Mouse (Mus musculus): ENCODE measurements around the gene Ccdc144b. TPM values are rescaled to one million over a fixed set of nuclear protein-coding genes. Genes with fewer than 3 reads are reported as not detected.

Ccdc144b gene
- polyA plus RNA-seq (2014; fragmentation: Nextera tagmentation; extraction: Ambion mirVana), result not detected in 2 replicates

- no peaks in the 10 kb centered on the region for H3K27me3 ChIP-seq (ENCODE audit: control insufficient read depth, insufficient read depth, low read length)
- no peak within 1 kb of the TSS for H3K27ac ChIP-seq (ENCODE audit: low read depth, low read length)
- no peak for DNase-seq (ENCODE audit: low spot score)
- no peak within 1 kb of the TSS for H3K4me3 ChIP-seq (ENCODE audit: low read depth, low read length)
- 90% methylated on average over 6 of the region's 6 CpGs for WGBS
- no peak for ATAC-seq (ENCODE audit: low FRiP score)
- no peaks in the 10 kb centered on the region for H3K4me1 ChIP-seq (replicated peaks; ENCODE audit: control insufficient read depth, insufficient read depth, low read length)
- no peaks in the 10 kb centered on the region for H3K36me3 ChIP-seq (ENCODE audit: control insufficient read depth, insufficient read depth, low read length)
- no peak within 1 kb of the TSS for H3K9ac ChIP-seq (ENCODE audit: low read depth, low read length)
- H3K9me3 ChIP-seq (ENCODE audit: control insufficient read depth, low read length), result no peaks in the 10 kb centered on the region
- no peak within 1 kb of the TSS for H3K4me2 ChIP-seq (replicated peaks; ENCODE audit: low read depth, low read length)
Observed at GRCm38 (mm10) chr3:36053447-36053846, at the start of gene Ccdc144b. TSS of gene Ccdc144b (minus strand) at chr3:36053547.

GRCm38 (mm10) chr3:36095371-36095770 is 42.0 kb upstream of the Ccdc144b start:
- ATAC-seq (ENCODE audit: low FRiP score) (no peak), DNase-seq (ENCODE audit: low spot score) (no peak)
- Histone ChIP-seq H3K4me2 (replicated peaks; ENCODE audit: low read depth, low read length) (no peak overlapping the region), H3K36me3 (ENCODE audit: control insufficient read depth, insufficient read depth, low read length) (0 out of 2 replicates have a peak, but pooled peaks cover 4% of the 10 kb centered on the region), H3K27me3 (ENCODE audit: control insufficient read depth, insufficient read depth, low read length) (no peaks in the 10 kb centered on the region), H3K27ac (ENCODE audit: low read depth, low read length) (no peak overlapping the region), H3K9me3 (ENCODE audit: control insufficient read depth, low read length) (no peaks in the 10 kb centered on the region), H3K4me1 (replicated peaks; ENCODE audit: control insufficient read depth, insufficient read depth, low read length) (no peaks in the 10 kb centered on the region), H3K9ac (ENCODE audit: low read depth, low read length) (no peak overlapping the region), H3K4me3 (ENCODE audit: low read depth, low read length) (no peak overlapping the region)
- 91% methylated on average over 2 of the region's 2 CpGs for WGBS

DNA sequence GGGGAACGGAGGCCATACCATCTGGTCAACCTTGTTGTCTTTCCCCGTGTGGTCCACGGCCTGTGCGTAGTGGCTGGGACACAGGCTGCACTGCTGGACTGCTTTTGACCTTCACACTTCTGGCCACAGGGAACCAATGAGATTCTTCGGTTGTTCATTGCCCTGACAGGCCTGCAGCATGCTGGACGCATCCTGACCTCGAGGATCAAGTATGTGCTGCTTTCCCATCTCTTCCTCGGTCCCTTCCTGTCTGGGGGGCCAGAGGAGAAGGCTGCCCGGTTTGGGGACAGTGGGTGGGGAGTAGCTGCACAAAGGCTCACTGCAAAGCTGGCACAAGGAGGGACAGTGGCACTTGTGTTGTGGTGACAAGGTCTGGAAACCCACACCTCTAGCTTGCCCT is 34.2 kb upstream of the Ccdc144b start:
- DNase-seq (ENCODE audit: low spot score) (no peak), ATAC-seq (ENCODE audit: low FRiP score) (no peak)
- no peak overlapping the region for H3K9ac ChIP-seq (ENCODE audit: low read depth, low read length)
- WGBS, result 90% methylated on average over 9 of the region's 9 CpGs
- no peak overlapping the region for H3K27ac ChIP-seq (ENCODE audit: low read depth, low read length)
- no peaks in the 10 kb centered on the region for H3K4me1 ChIP-seq (replicated peaks; ENCODE audit: control insufficient read depth, insufficient read depth, low read length)
- H3K4me3 ChIP-seq (ENCODE audit: low read depth, low read length), result no peak overlapping the region
- no peaks in the 10 kb centered on the region for H3K27me3 ChIP-seq (ENCODE audit: control insufficient read depth, insufficient read depth, low read length)
- no peak overlapping the region for H3K4me2 ChIP-seq (replicated peaks; ENCODE audit: low read depth, low read length)
- 0 out of 2 replicates have a peak, but pooled peaks cover 14% of the 10 kb centered on the region for H3K36me3 ChIP-seq (ENCODE audit: control insufficient read depth, insufficient read depth, low read length)
- no peaks in the 10 kb centered on the region for H3K9me3 ChIP-seq (ENCODE audit: control insufficient read depth, low read length)

GRCm38 (mm10) chr3:36085394-36085793 is 32.0 kb upstream of the Ccdc144b start:
- no peak for DNase-seq (ENCODE audit: low spot score)
- Histone ChIP-seq H3K9me3 (ENCODE audit: control insufficient read depth, low read length) (no peaks in the 10 kb centered on the region), H3K4me1 (replicated peaks; ENCODE audit: control insufficient read depth, insufficient read depth, low read length) (no peaks in the 10 kb centered on the region), H3K27me3 (ENCODE audit: control insufficient read depth, insufficient read depth, low read length) (no peaks in the 10 kb centered on the region), H3K36me3 (ENCODE audit: control insufficient read depth, insufficient read depth, low read length) (peaks cover 13% of the 10 kb centered on the region; the same call in 1 of the 2 replicates), H3K9ac (ENCODE audit: low read depth, low read length) (no peak overlapping the region), H3K4me3 (ENCODE audit: low read depth, low read length) (no peak overlapping the region), H3K27ac (ENCODE audit: low read depth, low read length) (no peak overlapping the region), H3K4me2 (replicated peaks; ENCODE audit: low read depth, low read length) (no peak overlapping the region)
- no peak for ATAC-seq (ENCODE audit: low FRiP score)
- WGBS, result 91% methylated on average over 5 of the region's 5 CpGs

- WGBS, result 95% methylated on average over 7 of the region's 7 CpGs
Observed at GRCm38 (mm10) chr3:36083381-36083780, 30.0 kb upstream of the Ccdc144b start.

GRCm38 (mm10) chr3:36082843-36083242 is 29.5 kb upstream of the Ccdc144b start:
- no peaks in the 10 kb centered on the region for H3K27me3 ChIP-seq (ENCODE audit: control insufficient read depth, insufficient read depth, low read length)
- DNase-seq (ENCODE audit: low spot score) (no peak), ATAC-seq (ENCODE audit: low FRiP score) (no peak)
- H3K4me3 ChIP-seq (ENCODE audit: low read depth, low read length), result no peak overlapping the region
- H3K4me2 ChIP-seq (replicated peaks; ENCODE audit: low read depth, low read length), result no peak overlapping the region
- 95% methylated on average over 4 of the region's 4 CpGs for WGBS
- no peak overlapping the region for H3K27ac ChIP-seq (ENCODE audit: low read depth, low read length)
- H3K4me1 ChIP-seq (replicated peaks; ENCODE audit: control insufficient read depth, insufficient read depth, low read length), result no peaks in the 10 kb centered on the region
- H3K36me3 ChIP-seq (ENCODE audit: control insufficient read depth, insufficient read depth, low read length), result peaks cover 13% of the 10 kb centered on the region; the same call in 1 of the 2 replicates
- no peak overlapping the region for H3K9ac ChIP-seq (ENCODE audit: low read depth, low read length)
- no peaks in the 10 kb centered on the region for H3K9me3 ChIP-seq (ENCODE audit: control insufficient read depth, low read length)

More at GRCm38 (mm10) chr3:36083381-36083780, 30.0 kb upstream of the Ccdc144b start:
- peaks cover 12% of the 10 kb centered on the region; the same call in 1 of the 2 replicates for H3K36me3 ChIP-seq (ENCODE audit: control insufficient read depth, insufficient read depth, low read length)
- no peak overlapping the region for H3K4me3 ChIP-seq (ENCODE audit: low read depth, low read length)
- H3K9me3 ChIP-seq (ENCODE audit: control insufficient read depth, low read length), result no peaks in the 10 kb centered on the region
- H3K27me3 ChIP-seq (ENCODE audit: control insufficient read depth, insufficient read depth, low read length), result no peaks in the 10 kb centered on the region
- ATAC-seq (ENCODE audit: low FRiP score) (no peak), DNase-seq (ENCODE audit: low spot score) (no peak)
- H3K4me1 ChIP-seq (replicated peaks; ENCODE audit: control insufficient read depth, insufficient read depth, low read length), result no peaks in the 10 kb centered on the region
- no peak overlapping the region for H3K27ac ChIP-seq (ENCODE audit: low read depth, low read length)
- no peak overlapping the region for H3K4me2 ChIP-seq (replicated peaks; ENCODE audit: low read depth, low read length)
- H3K9ac ChIP-seq (ENCODE audit: low read depth, low read length), result no peak overlapping the region

DNA sequence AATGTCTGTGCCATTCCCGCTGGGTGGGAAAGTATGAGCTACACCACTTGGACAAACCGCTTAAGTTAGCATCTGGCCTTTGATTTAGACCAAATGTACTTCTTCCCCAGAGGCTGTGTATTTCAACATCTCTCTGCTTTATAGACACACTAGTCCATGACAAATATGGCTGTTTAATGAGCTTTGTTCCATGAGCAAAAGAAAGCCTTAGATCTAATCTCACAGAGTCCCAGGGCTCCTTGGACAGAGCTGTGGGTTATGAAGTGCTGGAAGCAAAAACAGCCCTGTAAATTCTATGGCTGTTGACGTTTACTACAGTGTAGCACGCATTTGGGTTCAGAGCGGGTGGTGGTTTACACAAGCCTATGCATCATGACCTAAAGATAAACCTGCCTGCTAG is 27.4 kb upstream of the Ccdc144b start:
- H3K9me3 ChIP-seq (ENCODE audit: control insufficient read depth, low read length), result no peaks in the 10 kb centered on the region
- ATAC-seq (ENCODE audit: low FRiP score) (no peak), DNase-seq (ENCODE audit: low spot score) (no peak)
- no peaks in the 10 kb centered on the region for H3K4me1 ChIP-seq (replicated peaks; ENCODE audit: control insufficient read depth, insufficient read depth, low read length)
- H3K36me3 ChIP-seq (ENCODE audit: control insufficient read depth, insufficient read depth, low read length), result peaks cover 23% of the 10 kb centered on the region; the same call in 1 of the 2 replicates
- no peaks in the 10 kb centered on the region for H3K27me3 ChIP-seq (ENCODE audit: control insufficient read depth, insufficient read depth, low read length)
- H3K9ac ChIP-seq (ENCODE audit: low read depth, low read length), result no peak overlapping the region
- H3K4me3 ChIP-seq (ENCODE audit: low read depth, low read length), result no peak overlapping the region
- H3K4me2 ChIP-seq (replicated peaks; ENCODE audit: low read depth, low read length), result no peak overlapping the region
- no peak overlapping the region for H3K27ac ChIP-seq (ENCODE audit: low read depth, low read length)
- WGBS, result 93% methylated on average over 5 of the region's 5 CpGs

DNA sequence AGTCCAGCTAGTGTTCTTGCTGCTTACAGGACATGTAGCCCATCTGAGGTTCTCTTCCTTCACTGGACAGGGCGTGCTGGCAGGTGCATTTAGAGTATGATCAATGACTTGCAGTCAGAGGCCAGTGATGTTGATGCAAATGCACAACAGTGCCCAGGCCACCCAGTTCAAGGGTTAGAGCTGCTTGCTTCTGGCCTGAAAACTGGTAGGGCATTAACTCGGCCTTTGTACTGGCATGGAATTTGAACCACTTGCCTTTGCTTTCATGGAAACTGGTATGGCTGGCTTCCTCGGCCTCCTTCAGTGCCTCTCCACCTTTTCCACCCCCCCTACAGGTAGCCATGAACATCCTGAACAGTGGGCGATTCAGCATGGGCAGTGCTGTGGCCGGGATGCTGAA is 26.5 kb upstream of the Ccdc144b start:
- DNase-seq (ENCODE audit: low spot score) (no peak), ATAC-seq (ENCODE audit: low FRiP score) (no peak)
- Histone ChIP-seq H3K4me1 (replicated peaks; ENCODE audit: control insufficient read depth, insufficient read depth, low read length) (no peaks in the 10 kb centered on the region), H3K9me3 (ENCODE audit: control insufficient read depth, low read length) (no peaks in the 10 kb centered on the region), H3K36me3 (ENCODE audit: control insufficient read depth, insufficient read depth, low read length) (peaks cover 20% of the 10 kb centered on the region; the same call in 1 of the 2 replicates), H3K27me3 (ENCODE audit: control insufficient read depth, insufficient read depth, low read length) (no peaks in the 10 kb centered on the region), H3K9ac (ENCODE audit: low read depth, low read length) (no peak overlapping the region), H3K4me2 (replicated peaks; ENCODE audit: low read depth, low read length) (no peak overlapping the region), H3K4me3 (ENCODE audit: low read depth, low read length) (no peak overlapping the region), H3K27ac (ENCODE audit: low read depth, low read length) (no peak overlapping the region)
- 83% methylated on average over 5 of the region's 5 CpGs for WGBS

DNA sequence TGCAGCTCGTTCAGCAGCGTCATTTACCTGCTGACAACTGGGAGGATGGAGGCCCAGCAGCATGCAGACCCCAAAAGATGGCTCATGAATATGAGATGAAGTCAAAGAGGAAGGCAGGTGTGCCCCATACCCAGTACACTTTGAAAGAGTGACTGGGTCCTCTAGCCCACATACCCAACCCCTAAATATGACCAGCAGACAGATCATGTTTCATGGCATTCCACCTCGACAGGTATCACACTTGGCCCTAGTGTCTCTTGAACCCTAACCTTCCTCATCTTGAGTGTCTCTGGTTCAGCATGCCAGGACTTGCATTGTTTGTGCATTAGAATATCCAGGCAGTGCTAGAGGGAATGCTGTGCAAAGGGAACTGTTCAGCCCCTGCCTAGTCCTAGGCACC is 24.0 kb upstream of the Ccdc144b start:
- no peaks in the 10 kb centered on the region for H3K4me1 ChIP-seq (replicated peaks; ENCODE audit: control insufficient read depth, insufficient read depth, low read length)
- DNase-seq (ENCODE audit: low spot score) (no peak), ATAC-seq (ENCODE audit: low FRiP score) (no peak)
- no peak overlapping the region for H3K9ac ChIP-seq (ENCODE audit: low read depth, low read length)
- H3K27ac ChIP-seq (ENCODE audit: low read depth, low read length), result no peak overlapping the region
- H3K27me3 ChIP-seq (ENCODE audit: control insufficient read depth, insufficient read depth, low read length), result no peaks in the 10 kb centered on the region
- H3K4me3 ChIP-seq (ENCODE audit: low read depth, low read length), result no peak overlapping the region
- no peak overlapping the region for H3K4me2 ChIP-seq (replicated peaks; ENCODE audit: low read depth, low read length)
- WGBS, result 93% methylated on average over 3 of the region's 3 CpGs
- no peaks in the 10 kb centered on the region for H3K9me3 ChIP-seq (ENCODE audit: control insufficient read depth, low read length)
- H3K36me3 ChIP-seq (ENCODE audit: control insufficient read depth, insufficient read depth, low read length), result peaks cover 22% of the 10 kb centered on the region; the same call in 1 of the 2 replicates
